Mouse (Mus musculus) G1E (cell line): Measurements from ENCODE around the gene Zfp366.

ENCODE experiments used
- CTCF ChIP-seq: IDR thresholded peaks from 2 replicates; pipeline ENCODE4 v1.5.1; 2012; ENCODE audit warnings: low read depth, low read length, inconsistent platforms, mixed read lengths
- TAL1 ChIP-seq: conservative IDR thresholded peaks from 2 replicates; pipeline ENCODE4 v1.6.1; 2012; ENCODE audit warnings: low read depth, low read length, inconsistent platforms, mixed read lengths

- TF ChIP-seq CTCF: no peak
- no peak for TF ChIP-seq TAL1
Measured at GRCm38 (mm10) chr13:99188625-99189024, 4.0 kb downstream of the Zfp366 start.
